Mouse (Mus musculus): ENCODE results near the gene Pigk.

DNA sequence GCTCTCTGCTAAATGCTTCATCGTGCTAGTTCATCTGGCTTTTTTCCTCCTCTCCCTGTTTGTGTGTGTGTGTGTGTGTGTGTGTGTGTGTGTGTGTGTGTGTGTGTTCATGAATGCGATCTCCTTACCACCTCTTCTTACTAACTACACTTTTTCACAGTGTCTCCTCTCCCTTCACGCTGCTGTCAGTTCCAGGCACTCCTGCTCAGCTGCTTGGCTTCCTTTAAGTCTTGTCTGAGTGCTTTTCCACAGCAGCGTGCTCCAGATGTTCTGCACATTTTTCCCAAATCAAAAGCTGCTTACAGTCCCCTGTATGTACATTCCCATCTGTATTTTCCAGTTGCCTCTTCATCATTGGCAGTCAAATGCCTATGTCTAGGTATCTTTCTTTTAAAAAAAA is 79.1 kb downstream of the Pigk start:
- TF ChIP-seq POLR2A (IDR thresholded peaks at IDR 0.05; ENCODE audit: borderline replicate concordance, extremely low read depth, insufficient read depth, insufficient read length, poor library complexity, severe bottlenecking) (no peak), CTCF (IDR thresholded peaks at IDR 0.05; ENCODE audit: borderline replicate concordance, extremely low read depth, insufficient read depth, insufficient read length) (no peak)

Data from brain, embryonic 14.5 days (tissue).